19 mouse cellular contexts compared by ENCODE assay signal in genomic region chr5:21500941-21501340, GRCm38 (mm10). TPM values are rescaled to one million over a fixed set of nuclear protein-coding genes. Genes with fewer than 3 reads are reported as not detected.
A peak's percentile ranks its signal among the peaks of the same experiment; 100 is the strongest.
DNase-seq lines count a peak whose midpoint lies in the region; ATAC-seq lines count a peak whose summit lies in the region.
"Had no signal": no experiment of that assay in that cellular context is flagged by ENCODE, and none has a peak within 500 bp of the region (broad histone marks: within the 10 kb centered on the region; RNA-seq: fewer than 3 reads in every experiment).

No protein-coding gene starts in this region.

- no peak for DNase-seq in frontal cortex, postnatal 25 days (ENCODE audit: low spot score in 2 of 2)
- peak; percentile 20 to 70 for DNase-seq in layer of hippocampus, adult 18-20 months (ENCODE audit: low spot score in 2 of 2)
- no peak for DNase-seq in layer of hippocampus, adult 9-10 months (ENCODE audit: low spot score)
- peak; percentile 36 for DNase-seq in brain, embryonic 18.5 days (ENCODE audit: low read depth, low spot score)
- peak; percentile 37 for DNase-seq in layer of hippocampus, adult 9-11 months
- no peak for DNase-seq in urinary bladder, postnatal 10 days (ENCODE audit: low spot score)
- DNase-seq: adrenal gland, adult 8-10 months; cerebellum, adult 8-10 months; cerebellum, postnatal 36 days; embryo, embryonic 11 days; heart, postnatal 4 days; liver, embryonic 13.5 days; lung, embryonic 14.5 days had no signal

- peak; percentile 63 for ATAC-seq in frontal cortex, adult (ENCODE audit: low TSS enrichment)
- ATAC-seq: inflammation-experienced regulatory T-cells, adult 6 months; midbrain, embryonic 13.5 days had no signal

RNA-seq across cellular contexts. Expression of gene Lrrc17, which starts 42.4 kb away (rescaled TPM):
- total RNA-seq in layer of hippocampus, adult 18-20 months (2021) = under 1 TPM; 0.15 to 0.20 TPM
- total RNA-seq: MEL; monocyte, adult 5-6 weeks; neutrophil, adult 5-6 weeks had no signal

Comparison
In these comparisons a context has a peak if more than half of its experiments do, and no peak if none do; other contexts are left out.
1. DNase-seq: peak in layer of hippocampus, adult 18-20 months (2 of 2), brain, embryonic 18.5 days (single experiment) and layer of hippocampus, adult 9-11 months (single experiment); none in frontal cortex, postnatal 25 days (0 of 2), layer of hippocampus, adult 9-10 months (single experiment) and urinary bladder, postnatal 10 days (single experiment).